Mouse (Mus musculus) stomach, postnatal 0 days (tissue): ENCODE results near the gene Nfrkb. TPM values are rescaled to one million over a fixed set of nuclear protein-coding genes. Genes with fewer than 3 reads are reported as not detected.

ENCODE experiments used
- ATAC-seq: fragments of 200-750 bp; cut with Nextera tagmentation; 2 replicates; pipeline ENCODE4 v1.8.0; 2017; ENCODE audit not compliant: low FRiP score, low TSS enrichment
- DNase-seq: peaks from one replicate; pipeline ENCODE4 v3.0.0-alpha.2; 2016; ENCODE audit warnings: low spot score
- H3K27ac ChIP-seq: fragments of 300-500 bp; sonication (generic); replicated peaks from 2 replicates; pipeline ENCODE4 v1.5.1; 2014; ENCODE audit warnings: mild to moderate bottlenecking, control low read depth
- H3K27me3 ChIP-seq: fragments of 300-500 bp; sonication (generic); 2 replicates; pipeline ENCODE4 v1.6.1; 2014; ENCODE audit warnings: low read length; ENCODE audit not compliant: control insufficient read depth, insufficient read depth
- H3K36me3 ChIP-seq: fragments of 300-500 bp; sonication (generic); 2 replicates; pipeline ENCODE4 v1.6.1; 2014; ENCODE audit warnings: low read length, mixed read lengths; ENCODE audit not compliant: control insufficient read depth, insufficient read depth
- H3K4me1 ChIP-seq: fragments of 300-500 bp; sonication (generic); replicated peaks from 2 replicates; pipeline ENCODE4 v1.6.1; 2014; ENCODE audit warnings: antibody characterized with exemption; ENCODE audit not compliant: control insufficient read depth, insufficient read depth
- H3K4me2 ChIP-seq: fragments of 300-500 bp; sonication (generic); replicated peaks from 2 replicates; pipeline ENCODE4 v1.6.1; 2014; ENCODE audit warnings: low read depth, mild to moderate bottlenecking, control low read depth, moderate library complexity
- H3K4me3 ChIP-seq: fragments of 300-500 bp; sonication (generic); 2 replicates; pipeline ENCODE4 v1.5.1; 2014; ENCODE audit warnings: low read depth, low read length, control low read depth
- H3K9ac ChIP-seq: fragments of 300-500 bp; sonication (generic); 2 replicates; pipeline ENCODE4 v1.6.1; 2014; ENCODE audit warnings: mild to moderate bottlenecking, low read length, control low read depth, mixed read lengths
- H3K9me3 ChIP-seq: fragments of 300-500 bp; sonication (generic); 2 replicates; pipeline ENCODE4 v1.6.1; 2016; ENCODE audit warnings: low read length; ENCODE audit not compliant: control insufficient read depth
- CTCF ChIP-seq: IDR thresholded peaks from 2 replicates; pipeline ENCODE4 v1.5.1; 2016; ENCODE audit warnings: antibody characterized with exemption, low read depth, mild to moderate bottlenecking, moderate library complexity
- EP300 ChIP-seq: optimal IDR thresholded peaks from 2 replicates; pipeline ENCODE3; 2016; ENCODE audit warnings: antibody characterized with exemption
- WGBS: fragments of 180-500 bp; shearing (Covaris S2); extraction: QIAGEN DNeasy Blood & Tissue Kit; methylation state at CpG from one replicate; pipeline ENCODE4 v1.1.7; 2014; 5-methylcytosine and 5-hydroxymethylcytosine counted together
- polyA plus RNA-seq: library from polyadenylated mRNA; unstranded; fragments of >200 nt; fragmentation: Nextera tagmentation; extraction: Ambion mirVana; gene quantifications from 2 replicates; pipeline ENCODE4 v1.2.1, GENCODE M21; 2015

Nfrkb gene
- polyA plus RNA-seq, 1 experiment from 2014 or later, result 9.0 TPM

- ATAC-seq (no peak), DNase-seq (no peak)
- H3K36me3 ChIP-seq, result no peaks in the 10 kb centered on the region
- no peaks in the 10 kb centered on the region for H3K4me1 ChIP-seq
- no peaks in the 10 kb centered on the region for H3K9me3 ChIP-seq
- TF ChIP-seq EP300 (no peak), CTCF (no peak)
- H3K4me3 ChIP-seq, result no peak overlapping the region
- no peak overlapping the region for H3K4me2 ChIP-seq
- no peaks in the 10 kb centered on the region for H3K27me3 ChIP-seq
- H3K9ac ChIP-seq, result no peak overlapping the region
- WGBS, result 43% methylated on average over 1 of the region's 1 CpGs
- H3K27ac ChIP-seq, result no peak overlapping the region
Observed at GRCm38 (mm10) chr9:31454356-31454755, 68.4 kb downstream of the Nfrkb start.

GRCm38 (mm10) chr9:31463190-31463589, 77.2 kb downstream of the Nfrkb start:
- ATAC-seq (no peak), DNase-seq (no peak)
- TF ChIP-seq CTCF, result 0 out of 2 replicates have a peak, but pooled peaks have one; percentile 15
- TF ChIP-seq EP300, result no peak
- Histone ChIP-seq H3K27me3 (no peaks in the 10 kb centered on the region), H3K36me3 (no peaks in the 10 kb centered on the region), H3K4me2 (peak overlapping the region; percentile 52), H3K9ac (peak overlapping the region; percentile 53), H3K4me1 (no peaks in the 10 kb centered on the region), H3K27ac (peak overlapping the region; percentile 65), H3K9me3 (no peaks in the 10 kb centered on the region), H3K4me3 (peak overlapping the region; percentile 43)
- WGBS, result 44% methylated on average over 9 of the region's 9 CpGs

GRCm38 (mm10) chr9:31463692-31464474, 77.9 kb downstream of the Nfrkb start, which contains the start of gene Tmem45b:
Gene Tmem45b, minus strand, starts transcription at chr9:31464462.
- H3K9me3 ChIP-seq, result no peaks in the 10 kb centered on the region
- H3K36me3 ChIP-seq, result no peaks in the 10 kb centered on the region
- WGBS, result 5% methylated on average over 31 of the region's 33 CpGs
- H3K27ac ChIP-seq, result peak within 1 kb of the TSS; percentile 73
- ATAC-seq (peak; percentile 92), DNase-seq (peak; percentile 84)
- peak within 1 kb of the TSS; percentile 43 for H3K4me3 ChIP-seq
- H3K27me3 ChIP-seq, result no peaks in the 10 kb centered on the region
- H3K9ac ChIP-seq, result peak within 1 kb of the TSS; percentile 53
- peak within 1 kb of the TSS; percentile 52 for H3K4me2 ChIP-seq
- TF ChIP-seq EP300 (no peak), CTCF (peak; percentile 63)
- no peaks in the 10 kb centered on the region for H3K4me1 ChIP-seq

Other genes with a start within 250 kb of the Nfrkb start
- gene Aplp2, start 174.4 kb upstream of the Nfrkb start, polyA plus RNA-seq, result 187 and 200 TPM in 2 replicates
- 1.1 and 1.2 TPM in 2 replicates for gene Prdm10, start 105.7 kb upstream of the Nfrkb start, polyA plus RNA-seq
- 106 and 110 TPM in 2 replicates for gene Tmem45b, start 78.3 kb downstream of the Nfrkb start, polyA plus RNA-seq